Mouse (Mus musculus): ENCODE data around the gene 6330409D20Rik. TPM values are rescaled to one million over a fixed set of nuclear protein-coding genes. Genes with fewer than 3 reads are reported as not detected.

Gene 6330409D20Rik
- total and polyA plus RNA-seq, 3 experiments = not detected

DNA sequence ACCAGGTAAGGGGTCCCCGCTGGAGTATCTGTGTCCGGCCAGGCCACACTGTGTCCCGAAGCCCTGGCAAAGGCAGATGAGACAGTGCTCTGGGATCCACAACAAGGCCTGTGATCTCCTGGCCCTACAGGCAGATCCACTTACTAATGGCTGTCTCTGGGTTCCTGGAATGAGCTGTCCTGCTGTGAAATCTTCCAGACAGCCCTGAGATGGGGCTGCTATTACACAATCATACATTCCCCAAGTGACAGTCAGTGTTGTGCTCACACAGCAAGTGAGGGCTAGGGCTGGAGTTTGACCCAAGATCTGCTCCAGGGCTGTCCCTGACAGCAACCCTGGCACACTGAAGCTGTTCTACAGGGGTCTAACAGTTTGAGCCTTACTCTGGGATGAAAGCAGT, 55.0 kb downstream of the 6330409D20Rik start:
- ATAC-seq (ENCODE audit: extremely low read depth, insufficient number of reproducible peaks, low FRiP score, poor library complexity, severe bottlenecking) (no peak), DNase-seq (ENCODE audit: low spot score) (no peak)
- Histone ChIP-seq H3K4me1 (ENCODE audit: insufficient read depth, low read depth, low read length) (peaks cover 26% of the 10 kb centered on the region), H3K9me3 (replicated peaks) (no peaks in the 10 kb centered on the region), H3K4me3 (ENCODE audit: low read depth, low read length) (no peak overlapping the region), H3K27me3 (ENCODE audit: insufficient read depth, low read length) (no peaks in the 10 kb centered on the region), H3K36me3 (replicated peaks) (peaks cover 97% of the 10 kb centered on the region)
- TF ChIP-seq CTCF (IDR thresholded peaks at IDR 0.05; ENCODE audit: low read depth, low read length) = no peak
- TF ChIP-seq GATA1 (IDR thresholded peaks at IDR 0.05; ENCODE audit: borderline replicate concordance, low read length) = no peak
- TF ChIP-seq GATA2 (IDR thresholded peaks at IDR 0.05; ENCODE audit: borderline replicate concordance, low read depth, low read length) = no peak
- TF ChIP-seq TAL1 (conservative IDR thresholded peaks at IDR 0.05; ENCODE audit: low read depth, low read length) = no peak
- no peak for TF ChIP-seq POLR2AphosphoS5 (IDR thresholded peaks at IDR 0.05; ENCODE audit: insufficient replicate concordance, low read depth, low read length)

- Histone ChIP-seq H3K27me3 (ENCODE audit: insufficient read depth, low read length) (no peaks in the 10 kb centered on the region), H3K4me3 (ENCODE audit: low read depth, low read length) (no peak overlapping the region), H3K4me1 (ENCODE audit: insufficient read depth, low read depth, low read length) (peaks cover 21% of the 10 kb centered on the region), H3K36me3 (replicated peaks) (peaks cover 98% of the 10 kb centered on the region), H3K9me3 (replicated peaks) (no peaks in the 10 kb centered on the region)
- ATAC-seq (ENCODE audit: extremely low read depth, insufficient number of reproducible peaks, low FRiP score, poor library complexity, severe bottlenecking) (no peak), DNase-seq (ENCODE audit: low spot score) (no peak)
- TF ChIP-seq CTCF (IDR thresholded peaks at IDR 0.05; ENCODE audit: low read depth, low read length) (no peak), TAL1 (conservative IDR thresholded peaks at IDR 0.05; ENCODE audit: low read depth, low read length) (no peak), POLR2AphosphoS5 (IDR thresholded peaks at IDR 0.05; ENCODE audit: insufficient replicate concordance, low read depth, low read length) (no peak)
Measured at GRCm38 (mm10) chr2:32684681-32685428, 56.0 kb downstream of the 6330409D20Rik start.

- peaks cover 99% of the 10 kb centered on the region for H3K36me3 ChIP-seq (replicated peaks)
- no peaks in the 10 kb centered on the region for H3K27me3 ChIP-seq (ENCODE audit: insufficient read depth, low read length)
- DNase-seq (ENCODE audit: low spot score) (no peak), ATAC-seq (ENCODE audit: extremely low read depth, insufficient number of reproducible peaks, low FRiP score, poor library complexity, severe bottlenecking) (no peak)
- H3K9me3 ChIP-seq (replicated peaks) = no peaks in the 10 kb centered on the region
- TF ChIP-seq GATA2 (IDR thresholded peaks at IDR 0.05; ENCODE audit: borderline replicate concordance, low read depth, low read length) = no peak
- TF ChIP-seq CTCF (IDR thresholded peaks at IDR 0.05; ENCODE audit: low read depth, low read length) = no peak
- TF ChIP-seq TAL1 (conservative IDR thresholded peaks at IDR 0.05; ENCODE audit: low read depth, low read length) = no peak
- TF ChIP-seq GATA1 (IDR thresholded peaks at IDR 0.05; ENCODE audit: borderline replicate concordance, low read length) = no peak
- TF ChIP-seq POLR2AphosphoS5 (IDR thresholded peaks at IDR 0.05; ENCODE audit: insufficient replicate concordance, low read depth, low read length) = no peak
- no peak overlapping the region for H3K4me3 ChIP-seq (ENCODE audit: low read depth, low read length)
- H3K4me1 ChIP-seq (ENCODE audit: insufficient read depth, low read depth, low read length) = peaks cover 16% of the 10 kb centered on the region
Measured at GRCm38 (mm10) chr2:32683701-32684100, 57.1 kb downstream of the 6330409D20Rik start.

DNA sequence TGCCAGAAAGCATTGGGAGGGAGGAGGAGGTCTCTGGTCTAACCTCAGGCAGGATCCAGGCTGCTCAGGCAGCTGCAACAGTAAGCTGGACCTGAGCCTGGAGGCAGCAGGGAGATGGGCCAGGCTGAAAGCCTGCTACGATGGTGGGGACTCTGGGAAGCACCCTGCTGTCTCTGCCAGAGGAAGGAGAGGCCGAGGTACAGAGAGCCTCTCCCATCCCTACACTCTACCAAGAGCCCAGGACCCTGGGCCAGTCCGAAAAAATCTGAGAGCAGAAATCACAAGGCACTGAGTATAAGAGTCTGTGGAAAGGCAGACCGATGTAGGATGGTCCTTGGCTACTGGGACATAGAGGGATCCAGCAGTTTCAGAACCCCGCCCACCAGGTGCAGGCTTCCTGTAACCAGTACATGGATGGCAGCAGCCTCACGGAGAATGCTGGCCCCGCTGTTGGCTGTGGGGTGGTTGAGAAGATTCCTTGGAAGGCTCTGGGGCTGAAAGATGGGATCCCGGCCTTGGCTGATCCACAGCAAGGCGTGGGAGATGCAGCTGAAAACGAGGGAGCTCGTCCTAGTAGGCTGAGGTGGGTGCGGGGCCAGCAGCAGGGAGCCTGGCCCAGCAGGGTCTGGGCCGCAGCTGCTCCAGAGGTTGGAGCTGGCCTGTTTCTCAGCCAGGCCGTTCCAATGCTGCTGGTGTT, 57.9 kb downstream of the 6330409D20Rik start:
- H3K27me3 ChIP-seq (ENCODE audit: insufficient read depth, low read length) = no peaks in the 10 kb centered on the region
- peaks cover 97% of the 10 kb centered on the region for H3K36me3 ChIP-seq (replicated peaks)
- no peaks in the 10 kb centered on the region for H3K9me3 ChIP-seq (replicated peaks)
- no peak overlapping the region for H3K4me3 ChIP-seq (ENCODE audit: low read depth, low read length)
- no peak for TF ChIP-seq GATA2 (IDR thresholded peaks at IDR 0.05; ENCODE audit: borderline replicate concordance, low read depth, low read length)
- no peak for TF ChIP-seq TAL1 (conservative IDR thresholded peaks at IDR 0.05; ENCODE audit: low read depth, low read length)
- no peak for TF ChIP-seq POLR2AphosphoS5 (IDR thresholded peaks at IDR 0.05; ENCODE audit: insufficient replicate concordance, low read depth, low read length)
- no peak for TF ChIP-seq CTCF (IDR thresholded peaks at IDR 0.05; ENCODE audit: low read depth, low read length)
- TF ChIP-seq GATA1 (IDR thresholded peaks at IDR 0.05; ENCODE audit: borderline replicate concordance, low read length) = no peak
- ATAC-seq (ENCODE audit: extremely low read depth, insufficient number of reproducible peaks, low FRiP score, poor library complexity, severe bottlenecking) (no peak), DNase-seq (ENCODE audit: low spot score) (no peak)
- H3K4me1 ChIP-seq (ENCODE audit: insufficient read depth, low read depth, low read length) = peaks cover 16% of the 10 kb centered on the region

Other genes starting within 250 kb of the 6330409D20Rik start
- gene Fam102a, start 205.7 kb downstream of the 6330409D20Rik start, total RNA-seq (2014; fragmentation: Nextera tagmentation) = 33.6 and 35.0 TPM in 2 replicates
- 28.7 and 30.1 TPM in 2 replicates for gene Fam102a, start 205.7 kb downstream of the 6330409D20Rik start, total RNA-seq (2017)
- gene Fam102a, start 205.7 kb downstream of the 6330409D20Rik start, polyA plus RNA-seq (2012) = 28.9 and 32.7 TPM in 2 replicates
- gene Dpm2, start 170.2 kb downstream of the 6330409D20Rik start, total RNA-seq (2014; fragmentation: Nextera tagmentation) = 74.6 and 85.4 TPM in 2 replicates
- gene Dpm2, start 170.2 kb downstream of the 6330409D20Rik start, total RNA-seq (2017) = 59.3 and 64.4 TPM in 2 replicates
- gene Dpm2, start 170.2 kb downstream of the 6330409D20Rik start, polyA plus RNA-seq (2012) = 8.2 and 9.4 TPM in 2 replicates
- 1.0 TPM in 1 of 2 replicates, not detected in the other for gene Pip5kl1, start 166.2 kb downstream of the 6330409D20Rik start, total RNA-seq (2014; fragmentation: Nextera tagmentation)
- 0.71 and 1.0 TPM in 2 replicates for gene Pip5kl1, start 166.2 kb downstream of the 6330409D20Rik start, total RNA-seq (2017)
- 0.11 and 0.13 TPM in 2 replicates for gene Pip5kl1, start 166.2 kb downstream of the 6330409D20Rik start, polyA plus RNA-seq (2012)
- not detected in 2 replicates for gene 9430097D07Rik, start 165.3 kb downstream of the 6330409D20Rik start, total RNA-seq (2014; fragmentation: Nextera tagmentation)
- 0.11 TPM in 1 of 2 replicates, not detected in the other for gene 9430097D07Rik, start 165.3 kb downstream of the 6330409D20Rik start, total RNA-seq (2017)
- gene 9430097D07Rik, start 165.3 kb downstream of the 6330409D20Rik start, polyA plus RNA-seq (2012) = not detected in 2 replicates
- gene St6galnac4, start 153.9 kb downstream of the 6330409D20Rik start, total RNA-seq (2014; fragmentation: Nextera tagmentation) = 15.4 and 25.2 TPM in 2 replicates
- 6.7 and 8.1 TPM in 2 replicates for gene St6galnac4, start 153.9 kb downstream of the 6330409D20Rik start, total RNA-seq (2017)
- gene St6galnac4, start 153.9 kb downstream of the 6330409D20Rik start, polyA plus RNA-seq (2012) = 20.8 and 24.4 TPM in 2 replicates
- gene St6galnac6, start 141.3 kb downstream of the 6330409D20Rik start, total RNA-seq (2014; fragmentation: Nextera tagmentation) = 18.3 and 20.2 TPM in 2 replicates
- gene St6galnac6, start 141.3 kb downstream of the 6330409D20Rik start, total RNA-seq (2017) = 16.8 and 19.8 TPM in 2 replicates
- 36.6 and 39.2 TPM in 2 replicates for gene St6galnac6, start 141.3 kb downstream of the 6330409D20Rik start, polyA plus RNA-seq (2012)
- not detected in 2 replicates for gene Ak1, start 119.3 kb downstream of the 6330409D20Rik start, total RNA-seq (2014; fragmentation: Nextera tagmentation)
- 0.44 and 0.58 TPM in 2 replicates for gene Ak1, start 119.3 kb downstream of the 6330409D20Rik start, total RNA-seq (2017)
- gene Ak1, start 119.3 kb downstream of the 6330409D20Rik start, polyA plus RNA-seq (2012) = 0.42 and 0.56 TPM in 2 replicates
- gene Eng, start 94.4 kb downstream of the 6330409D20Rik start, total RNA-seq (2014; fragmentation: Nextera tagmentation) = 4.4 and 6.4 TPM in 2 replicates
- gene Eng, start 94.4 kb downstream of the 6330409D20Rik start, total RNA-seq (2017) = 0.76 and 0.93 TPM in 2 replicates
- gene Eng, start 94.4 kb downstream of the 6330409D20Rik start, polyA plus RNA-seq (2012) = 5.3 and 6.3 TPM in 2 replicates
- 14.7 and 22.9 TPM in 2 replicates for gene Fpgs, start 36.9 kb downstream of the 6330409D20Rik start, total RNA-seq (2014; fragmentation: Nextera tagmentation)
- gene Fpgs, start 36.9 kb downstream of the 6330409D20Rik start, total RNA-seq (2017) = 12.8 and 13.6 TPM in 2 replicates
- 81.4 and 145 TPM in 2 replicates for gene Fpgs, start 36.9 kb downstream of the 6330409D20Rik start, polyA plus RNA-seq (2012)
- gene Cdk9, start 27.9 kb downstream of the 6330409D20Rik start, total RNA-seq (2014; fragmentation: Nextera tagmentation) = 68.7 and 71.2 TPM in 2 replicates
- gene Cdk9, start 27.9 kb downstream of the 6330409D20Rik start, total RNA-seq (2017) = 31.7 and 32.5 TPM in 2 replicates
- 105 and 129 TPM in 2 replicates for gene Cdk9, start 27.9 kb downstream of the 6330409D20Rik start, polyA plus RNA-seq (2012)
- not detected in 2 replicates for gene Sh2d3c, start 20.0 kb downstream of the 6330409D20Rik start, total RNA-seq (2014; fragmentation: Nextera tagmentation)
- 0.06 and 0.98 TPM in 2 replicates for gene Sh2d3c, start 20.0 kb downstream of the 6330409D20Rik start, total RNA-seq (2017)
- 0.35 and 0.39 TPM in 2 replicates for gene Sh2d3c, start 20.0 kb downstream of the 6330409D20Rik start, polyA plus RNA-seq (2012)
- gene Tor2a, start 16.2 kb upstream of the 6330409D20Rik start, total RNA-seq (2014; fragmentation: Nextera tagmentation) = 9.0 and 9.7 TPM in 2 replicates
- gene Tor2a, start 16.2 kb upstream of the 6330409D20Rik start, total RNA-seq (2017) = 14.0 and 17.7 TPM in 2 replicates
- 28.2 and 30.1 TPM in 2 replicates for gene Tor2a, start 16.2 kb upstream of the 6330409D20Rik start, polyA plus RNA-seq (2012)
- gene Ttc16, start 34.6 kb upstream of the 6330409D20Rik start, total RNA-seq (2014; fragmentation: Nextera tagmentation) = 0.53 TPM in 1 of 2 replicates, not detected in the other
- 0.17 and 0.38 TPM in 2 replicates for gene Ttc16, start 34.6 kb upstream of the 6330409D20Rik start, total RNA-seq (2017)
- 0.02 and 0.15 TPM in 2 replicates for gene Ttc16, start 34.6 kb upstream of the 6330409D20Rik start, polyA plus RNA-seq (2012)
- gene Ptrh1, start 34.8 kb upstream of the 6330409D20Rik start, total RNA-seq (2014; fragmentation: Nextera tagmentation) = 3.4 and 4.0 TPM in 2 replicates
- gene Ptrh1, start 34.8 kb upstream of the 6330409D20Rik start, total RNA-seq (2017) = 4.8 and 5.0 TPM in 2 replicates
- 4.3 and 5.3 TPM in 2 replicates for gene Ptrh1, start 34.8 kb upstream of the 6330409D20Rik start, polyA plus RNA-seq (2012)
- not detected in 2 replicates for gene Cfap157, start 43.4 kb upstream of the 6330409D20Rik start, total RNA-seq (2014; fragmentation: Nextera tagmentation)
- gene Cfap157, start 43.4 kb upstream of the 6330409D20Rik start, total RNA-seq (2017) = 0.11 and 1.6 TPM in 2 replicates
- not detected in 2 replicates for gene Cfap157, start 43.4 kb upstream of the 6330409D20Rik start, polyA plus RNA-seq (2012)
- 13.7 TPM in 2 replicates for gene Stxbp1, start 106.2 kb upstream of the 6330409D20Rik start, total RNA-seq (2014; fragmentation: Nextera tagmentation)
- 2.9 and 3.3 TPM in 2 replicates for gene Stxbp1, start 106.2 kb upstream of the 6330409D20Rik start, total RNA-seq (2017)
- 4.7 and 6.1 TPM in 2 replicates for gene Stxbp1, start 106.2 kb upstream of the 6330409D20Rik start, polyA plus RNA-seq (2012)
- gene Fam129b, start 135.1 kb upstream of the 6330409D20Rik start, total RNA-seq (2014; fragmentation: Nextera tagmentation) = 0.53 and 1.2 TPM in 2 replicates
- gene Fam129b, start 135.1 kb upstream of the 6330409D20Rik start, total RNA-seq (2017) = 20.2 and 20.7 TPM in 2 replicates
- gene Fam129b, start 135.1 kb upstream of the 6330409D20Rik start, polyA plus RNA-seq (2012) = 1.5 and 1.9 TPM in 2 replicates
- gene Rpl12, start 220.5 kb upstream of the 6330409D20Rik start, total RNA-seq (2014; fragmentation: Nextera tagmentation) = 4,306 and 4,312 TPM in 2 replicates
- gene Rpl12, start 220.5 kb upstream of the 6330409D20Rik start, total RNA-seq (2017) = 1,968 and 2,280 TPM in 2 replicates
- 2,853 and 2,936 TPM in 2 replicates for gene Rpl12, start 220.5 kb upstream of the 6330409D20Rik start, polyA plus RNA-seq (2012)
- 10.4 and 12.8 TPM in 2 replicates for gene Lrsam1, start 220.6 kb upstream of the 6330409D20Rik start, total RNA-seq (2014; fragmentation: Nextera tagmentation)
- gene Lrsam1, start 220.6 kb upstream of the 6330409D20Rik start, total RNA-seq (2017) = 5.0 and 8.5 TPM in 2 replicates
- gene Lrsam1, start 220.6 kb upstream of the 6330409D20Rik start, polyA plus RNA-seq (2012) = 9.5 and 10.8 TPM in 2 replicates
- 8.2 and 10.0 TPM in 2 replicates for gene Slc2a8, start 241.1 kb upstream of the 6330409D20Rik start, total RNA-seq (2014; fragmentation: Nextera tagmentation)
- gene Slc2a8, start 241.1 kb upstream of the 6330409D20Rik start, total RNA-seq (2017) = 3.7 and 4.4 TPM in 2 replicates
- gene Slc2a8, start 241.1 kb upstream of the 6330409D20Rik start, polyA plus RNA-seq (2012) = 41.2 and 77.2 TPM in 2 replicates